9 mouse cellular contexts compared by ENCODE assay signal in the genomic region with DNA sequence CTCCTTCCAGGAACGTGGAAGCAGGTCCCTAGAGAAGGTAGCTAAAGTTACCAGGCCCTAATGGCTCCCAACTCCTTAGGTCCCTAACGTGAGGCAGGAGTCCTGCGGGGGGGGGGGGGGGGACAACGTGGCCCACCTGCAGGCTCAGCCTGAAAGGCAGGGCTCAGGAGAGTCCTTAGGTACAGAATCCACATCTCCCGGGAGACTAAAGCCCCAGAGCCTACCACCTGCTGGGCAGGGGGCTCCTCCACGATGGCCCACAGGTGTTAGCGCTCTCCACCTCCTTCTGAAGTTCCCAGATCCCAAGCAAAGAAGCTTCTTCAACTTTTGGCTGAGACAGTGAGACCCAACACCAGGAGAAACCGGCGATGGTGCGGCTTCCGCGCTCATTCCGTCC. TPM values are rescaled to one million over a fixed set of nuclear protein-coding genes. Genes with fewer than 3 reads are reported as not detected.
DNase-seq lines count a peak whose midpoint lies in the region; ATAC-seq and TF ChIP-seq lines count a peak whose summit lies in the region.
"Had no signal": no experiment of that assay in that cellular context is flagged by ENCODE, and none has a peak within 500 bp of the region (broad histone marks: within the 10 kb centered on the region; RNA-seq: fewer than 3 reads in every experiment).

No protein-coding gene starts in this region.

- H3K4me3 ChIP-seq in kidney, embryonic 14.5 days (ENCODE audit: low read length): peak overlapping the region; percentile 64
- H3K4me3 ChIP-seq in cortical plate, adult 2 months (ENCODE audit: insufficient read depth, low read length): peak overlapping the region; percentile 58
- H3K4me3 ChIP-seq in hindbrain, embryonic 16.5 days (ENCODE audit: low read length): peak overlapping the region; percentile 66
- peak overlapping the region; percentile 52 for H3K4me3 ChIP-seq in midbrain, embryonic 15.5 days

- ATAC-seq in kidney, embryonic 14.5 days (ENCODE audit: low FRiP score, low TSS enrichment): no peak
- ATAC-seq in hindbrain, embryonic 16.5 days: no peak
- no peak for ATAC-seq in midbrain, embryonic 15.5 days (replicated peaks)

- H3K27me3 ChIP-seq in kidney, embryonic 14.5 days (ENCODE audit: control insufficient read depth, insufficient read depth, low read length): peaks cover 21% of the 10 kb centered on the region
- peaks cover 27% of the 10 kb centered on the region for H3K27me3 ChIP-seq in hindbrain, embryonic 16.5 days (replicated peaks; ENCODE audit: control insufficient read depth, insufficient read depth, low read length)
- H3K27me3 ChIP-seq in midbrain, embryonic 15.5 days (replicated peaks): peaks cover 39% of the 10 kb centered on the region

- WGBS in kidney, embryonic 14.5 days: 2% methylated on average over 12 of the region's 13 CpGs
- 3% methylated on average over 12 of the region's 13 CpGs for WGBS in hindbrain, embryonic 16.5 days
- WGBS in midbrain, embryonic 15.5 days: under 1% methylated on average over 13 of the region's 13 CpGs

- H3K27ac ChIP-seq in kidney, embryonic 14.5 days (ENCODE audit: low read depth, low read length): peak overlapping the region; percentile 42; the same call in 1 of the 2 replicates
- H3K27ac ChIP-seq in cortical plate, adult 2 months (ENCODE audit: insufficient read depth, low read length): no peak overlapping the region
- H3K27ac ChIP-seq in hindbrain, embryonic 16.5 days (ENCODE audit: low read depth, low read length): no peak overlapping the region
- no peak overlapping the region for H3K27ac ChIP-seq in midbrain, embryonic 15.5 days

- DNase-seq in kidney, postnatal 10 days: no peak
- DNase-seq in right cerebral cortex, postnatal 36 days (ENCODE audit: low spot score in 2 of 2): no peak
- DNase-seq in cerebellum, postnatal 10 days: no peak
- no peak for DNase-seq in left cerebral cortex, postnatal 14 days (ENCODE audit: low spot score in 2 of 2)
- DNase-seq: spleen, adult 18-20 months had no signal

- intact Hi-C loops in left cerebral cortex, postnatal 14 days (cut with DNase I): no loop called here

- TF ChIP-seq CTCF in cortical plate, adult 2 months (IDR thresholded peaks at IDR 0.05; ENCODE audit: extremely low read depth, insufficient read depth, low read length): no peak

- H3K9me3 ChIP-seq in kidney, embryonic 14.5 days (ENCODE audit: control insufficient read depth, low read length): no peaks in the 10 kb centered on the region
- no peaks in the 10 kb centered on the region for H3K9me3 ChIP-seq in hindbrain, embryonic 16.5 days (ENCODE audit: control insufficient read depth, low read length)
- H3K9me3 ChIP-seq in midbrain, embryonic 15.5 days: no peaks in the 10 kb centered on the region

- H3K36me3 ChIP-seq in kidney, embryonic 14.5 days (ENCODE audit: control insufficient read depth, insufficient read depth, low read length): no peaks in the 10 kb centered on the region
- H3K36me3 ChIP-seq in hindbrain, embryonic 16.5 days (ENCODE audit: control insufficient read depth, insufficient read depth, low read length): no peaks in the 10 kb centered on the region
- H3K36me3 ChIP-seq in midbrain, embryonic 15.5 days (replicated peaks): no peaks in the 10 kb centered on the region

- H3K4me2 ChIP-seq in kidney, embryonic 14.5 days (replicated peaks; ENCODE audit: low read depth, low read length): peak overlapping the region; percentile 95
- H3K4me2 ChIP-seq in hindbrain, embryonic 16.5 days (ENCODE audit: low read length): peak overlapping the region; percentile 100
- H3K4me2 ChIP-seq in midbrain, embryonic 15.5 days: peak overlapping the region; percentile 100

- H3K9ac ChIP-seq in kidney, embryonic 14.5 days (ENCODE audit: low read depth, low read length): peak overlapping the region; percentile 67
- peak overlapping the region; percentile 77 for H3K9ac ChIP-seq in hindbrain, embryonic 16.5 days (ENCODE audit: low read depth, low read length)
- no peak overlapping the region for H3K9ac ChIP-seq in midbrain, embryonic 15.5 days

- no peak for TF ChIP-seq POLR2A in cortical plate, adult 2 months (IDR thresholded peaks at IDR 0.05; ENCODE audit: extremely low read depth, insufficient read depth, low read length)

- peaks cover 37% of the 10 kb centered on the region for H3K4me1 ChIP-seq in kidney, embryonic 14.5 days (ENCODE audit: control insufficient read depth, insufficient read depth, low read length)
- no peaks in the 10 kb centered on the region for H3K4me1 ChIP-seq in cortical plate, adult 2 months (ENCODE audit: control insufficient read depth, insufficient read depth, low read length)
- peaks cover 34% of the 10 kb centered on the region for H3K4me1 ChIP-seq in hindbrain, embryonic 16.5 days (ENCODE audit: control insufficient read depth, insufficient read depth, low read depth, low read length)
- peaks cover 29% of the 10 kb centered on the region for H3K4me1 ChIP-seq in midbrain, embryonic 15.5 days

RNA-seq across cellular contexts. Expression of gene Lama5, which starts 1.0 kb away (rescaled TPM):
- 43.1 and 54.1 TPM in 2 replicates for polyA plus RNA-seq in kidney, embryonic 14.5 days (2014; fragmentation: Nextera tagmentation; extraction: Ambion mirVana)
- 6.0 and 6.2 TPM in 2 replicates for polyA plus RNA-seq in cortical plate, adult 2 months (2012; rRNA removed)
- polyA plus RNA-seq in hindbrain, embryonic 16.5 days (2015; fragmentation: Nextera tagmentation; extraction: Ambion mirVana): 2.2 and 3.5 TPM in 2 replicates
- 1.6 and 1.7 TPM in 2 replicates for polyA plus RNA-seq in midbrain, embryonic 15.5 days (2015; fragmentation: Nextera tagmentation; extraction: Ambion mirVana)
- 1 to 10 TPM; 8.0 to 9.7 TPM for total RNA-seq in left cerebral cortex, postnatal 14 days (2021)

RNA-seq across cellular contexts. Expression of gene Rps21, which starts 32.5 kb away (rescaled TPM):
- polyA plus RNA-seq in kidney, embryonic 14.5 days (2014; fragmentation: Nextera tagmentation; extraction: Ambion mirVana): 730 and 1,037 TPM in 2 replicates
- polyA plus RNA-seq in cortical plate, adult 2 months (2012; rRNA removed): 2,462 and 2,522 TPM in 2 replicates
- polyA plus RNA-seq in hindbrain, embryonic 16.5 days (2015; fragmentation: Nextera tagmentation; extraction: Ambion mirVana): 271 and 282 TPM in 2 replicates
- 284 and 315 TPM in 2 replicates for polyA plus RNA-seq in midbrain, embryonic 15.5 days (2015; fragmentation: Nextera tagmentation; extraction: Ambion mirVana)
- 100 to 1,000 TPM; 565 to 568 TPM for total RNA-seq in left cerebral cortex, postnatal 14 days (2021)

RNA-seq across cellular contexts. Expression of gene Cables2, which starts 48.7 kb away (rescaled TPM):
- polyA plus RNA-seq in kidney, embryonic 14.5 days (2014; fragmentation: Nextera tagmentation; extraction: Ambion mirVana): 13.3 and 21.1 TPM in 2 replicates
- 35.7 and 40.0 TPM in 2 replicates for polyA plus RNA-seq in cortical plate, adult 2 months (2012; rRNA removed)
- polyA plus RNA-seq in hindbrain, embryonic 16.5 days (2015; fragmentation: Nextera tagmentation; extraction: Ambion mirVana): 11.1 and 22.2 TPM in 2 replicates
- polyA plus RNA-seq in midbrain, embryonic 15.5 days (2015; fragmentation: Nextera tagmentation; extraction: Ambion mirVana): 31.3 and 32.0 TPM in 2 replicates
- 10 to 100 TPM; 30.4 to 34.6 TPM for total RNA-seq in left cerebral cortex, postnatal 14 days (2021)

RNA-seq across cellular contexts. Expression of gene Adrm1, which starts 53.4 kb away (rescaled TPM):
- 159 and 160 TPM in 2 replicates for polyA plus RNA-seq in kidney, embryonic 14.5 days (2014; fragmentation: Nextera tagmentation; extraction: Ambion mirVana)
- 89.8 and 92.1 TPM in 2 replicates for polyA plus RNA-seq in cortical plate, adult 2 months (2012; rRNA removed)
- polyA plus RNA-seq in hindbrain, embryonic 16.5 days (2015; fragmentation: Nextera tagmentation; extraction: Ambion mirVana): 193 and 201 TPM in 2 replicates
- 205 and 213 TPM in 2 replicates for polyA plus RNA-seq in midbrain, embryonic 15.5 days (2015; fragmentation: Nextera tagmentation; extraction: Ambion mirVana)
- total RNA-seq in left cerebral cortex, postnatal 14 days (2021): 100 to 1,000 TPM; 104 to 109 TPM
